Mouse (Mus musculus) heart, postnatal 0 days (tissue): ENCODE measurements around the gene Tcf15.

Source experiments
- CTCF ChIP-seq: IDR thresholded peaks from 2 replicates; pipeline ENCODE4 v1.5.1; 2016; ENCODE audit warnings: antibody characterized with exemption, control low read depth, low read depth
- EP300 ChIP-seq: IDR thresholded peaks from 2 replicates; pipeline ENCODE4 v1.6.1; 2016; ENCODE audit warnings: antibody characterized with exemption, low read depth

DNA sequence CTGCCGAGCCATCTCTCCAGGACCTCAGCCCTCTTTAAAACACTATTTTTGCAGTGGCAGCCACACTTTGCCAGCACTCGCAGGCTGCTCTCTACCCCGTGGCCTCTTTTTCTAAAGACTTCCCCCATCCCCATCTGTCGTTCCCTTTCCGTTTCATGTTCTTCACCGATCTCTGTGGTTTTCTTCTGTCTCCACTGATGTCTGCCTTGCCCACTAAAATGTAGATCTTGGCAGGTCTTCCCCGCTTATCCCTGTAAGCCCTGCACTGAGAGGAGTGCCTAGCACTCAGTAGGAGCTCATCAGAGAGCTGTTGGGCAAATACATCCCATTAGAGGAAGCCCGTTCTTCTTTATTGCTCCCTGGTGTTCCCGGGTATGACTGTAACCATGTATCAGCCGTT lies 30.4 kb upstream of the Tcf15 start:
- TF ChIP-seq CTCF (no peak), EP300 (no peak)
